Mouse (Mus musculus): ENCODE measurements around the gene Vwf.

Gene Vwf

GRCm38 (mm10) chr6:125589075-125589474, 42.5 kb downstream of the Vwf start:
- no peak for DNase-seq

- peak; percentile 46 for DNase-seq
Measured at GRCm38 (mm10) chr6:125590056-125590455, 43.5 kb downstream of the Vwf start.

GRCm38 (mm10) chr6:125590471-125590870, 43.9 kb downstream of the Vwf start:
- DNase-seq, result no peak

- DNase-seq, result no peak
Measured at GRCm38 (mm10) chr6:125591652-125592385, 45.2 kb downstream of the Vwf start.

- no peak for DNase-seq
Measured at GRCm38 (mm10) chr6:125592536-125592935, 46.0 kb downstream of the Vwf start.

GRCm38 (mm10) chr6:125594311-125594710, 47.7 kb downstream of the Vwf start:
- DNase-seq, result no peak

- no peak for DNase-seq
Measured at GRCm38 (mm10) chr6:125594825-125595224, 48.3 kb downstream of the Vwf start.

- DNase-seq, result no peak
Measured at GRCm38 (mm10) chr6:125596701-125597318, 50.2 kb downstream of the Vwf start.

- DNase-seq, result no peak
Measured at GRCm38 (mm10) chr6:125597716-125598115, 51.1 kb downstream of the Vwf start.

- peak; percentile 52 for DNase-seq
Measured at GRCm38 (mm10) chr6:125600036-125600558, 53.5 kb downstream of the Vwf start.

- no peak for DNase-seq
Measured at GRCm38 (mm10) chr6:125600669-125601068, 54.1 kb downstream of the Vwf start.

- DNase-seq, result no peak
Measured at GRCm38 (mm10) chr6:125601190-125601589, 54.6 kb downstream of the Vwf start.

GRCm38 (mm10) chr6:125601748-125602147, 55.2 kb downstream of the Vwf start:
- no peak for DNase-seq

- no peak for DNase-seq
Measured at GRCm38 (mm10) chr6:125602354-125602753, 55.8 kb downstream of the Vwf start.

- DNase-seq, result peak; percentile 61
Measured at GRCm38 (mm10) chr6:125603234-125603633, 56.7 kb downstream of the Vwf start.

GRCm38 (mm10) chr6:125603678-125604462, 57.3 kb downstream of the Vwf start:
- no peak for DNase-seq

- DNase-seq, result peak; percentile 72
Measured at GRCm38 (mm10) chr6:125604463-125605191, 58.1 kb downstream of the Vwf start.

- no peak for DNase-seq
Measured at GRCm38 (mm10) chr6:125609025-125609424, 62.5 kb downstream of the Vwf start.

GRCm38 (mm10) chr6:125617855-125618254, 71.3 kb downstream of the Vwf start:
- DNase-seq, result no peak

GRCm38 (mm10) chr6:125620764-125621163, 74.2 kb downstream of the Vwf start:
- DNase-seq, result peak; percentile 28

- DNase-seq, result peak; percentile 16
Measured at GRCm38 (mm10) chr6:125622434-125622833, 75.9 kb downstream of the Vwf start.

GRCm38 (mm10) chr6:125640486-125640885, 93.9 kb downstream of the Vwf start:
- no peak for DNase-seq

- DNase-seq, result peak; percentile 57
Measured at GRCm38 (mm10) chr6:125641146-125641545, 94.6 kb downstream of the Vwf start.
